Mouse (Mus musculus) kidney, embryonic 15.5 days (tissue): ENCODE data around the gene Fkbp6. TPM values are rescaled to one million over a fixed set of nuclear protein-coding genes. Genes with fewer than 3 reads are reported as not detected.

ENCODE experiments used
- ATAC-seq: fragments of 200-750 bp; cut with Nextera tagmentation; replicated peaks from 2 replicates; pipeline ENCODE4 v1.8.0; 2017; ENCODE audit warnings: moderate TSS enrichment; ENCODE audit not compliant: low FRiP score
- H3K27ac ChIP-seq: fragments of 300-500 bp; sonication (generic); 2 replicates; pipeline ENCODE4 v1.5.1; 2015; ENCODE audit warnings: mild to moderate bottlenecking, inconsistent platforms
- H3K27me3 ChIP-seq: fragments of 300-500 bp; sonication (generic); 2 replicates; pipeline ENCODE4 v1.6.1; 2015; ENCODE audit warnings: inconsistent platforms
- H3K36me3 ChIP-seq: fragments of 300-500 bp; sonication (generic); 2 replicates; pipeline ENCODE4 v1.6.1; 2015; ENCODE audit warnings: inconsistent platforms
- H3K4me1 ChIP-seq: fragments of 300-500 bp; sonication (generic); 2 replicates; pipeline ENCODE4 v1.6.1; 2015; ENCODE audit warnings: inconsistent platforms
- H3K4me2 ChIP-seq: fragments of 300-500 bp; sonication (generic); 2 replicates; pipeline ENCODE4 v1.6.1; 2015; ENCODE audit warnings: moderate library complexity, mild to moderate bottlenecking, inconsistent platforms
- H3K4me3 ChIP-seq: fragments of 300-500 bp; sonication (generic); replicated peaks from 2 replicates; pipeline ENCODE4 v1.5.1; 2015; ENCODE audit warnings: mild to moderate bottlenecking, inconsistent platforms
- H3K9ac ChIP-seq: fragments of 300-500 bp; sonication (generic); 2 replicates; pipeline ENCODE4 v1.6.1; 2015; ENCODE audit warnings: mild to moderate bottlenecking, inconsistent platforms
- H3K9me3 ChIP-seq: fragments of 300-500 bp; sonication (generic); replicated peaks from 2 replicates; pipeline ENCODE4 v1.6.1; 2016; ENCODE audit warnings: inconsistent platforms
- WGBS: fragments of 180-500 bp; shearing (Covaris S2); methylation state at CpG from one replicate; pipeline ENCODE4 v1.1.7; 2015; ENCODE audit warnings: mixed read lengths; 5-methylcytosine and 5-hydroxymethylcytosine counted together
- microRNA-seq: library from miRNA; unstranded; fragments of <30 nt; microRNA quantifications from one replicate; pipeline ENCODE4, GENCODE M21; 2016
- polyA plus RNA-seq: library from polyadenylated mRNA; unstranded; fragments of >200 nt; fragmentation: Nextera tagmentation; extraction: Ambion mirVana; gene quantifications from 2 replicates; pipeline ENCODE4 v1.2.1, GENCODE M21; 2015

The Fkbp6 gene
- polyA plus RNA-seq, 1 experiment from 2014 or later = not detected

DNA sequence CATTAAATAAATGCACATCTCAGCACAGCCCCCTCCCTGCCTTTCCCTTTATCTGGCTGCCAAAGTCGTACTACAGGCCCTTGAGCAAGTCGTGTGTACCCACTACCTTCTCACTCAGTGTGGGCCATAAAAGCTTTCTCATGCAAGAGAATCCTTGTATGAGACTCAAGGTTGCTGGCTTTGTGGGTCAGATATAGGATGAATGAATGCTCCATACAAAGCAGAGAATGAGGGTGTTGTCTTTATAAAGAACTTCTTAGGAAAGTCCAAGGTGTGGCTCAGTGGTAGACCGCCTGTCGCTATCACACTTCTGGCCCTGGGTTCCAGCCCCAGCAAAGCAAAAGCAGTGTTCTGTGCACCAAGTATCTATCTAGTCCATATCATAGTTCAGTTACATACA lies 103.3 kb downstream of the Fkbp6 start:
- 69% methylated on average over 4 of the region's 4 CpGs for WGBS
- Histone ChIP-seq H3K9ac (no peak overlapping the region), H3K36me3 (peaks cover 59% of the 10 kb centered on the region), H3K9me3 (no peaks in the 10 kb centered on the region), H3K27ac (no peak overlapping the region), H3K4me3 (no peak overlapping the region), H3K27me3 (peaks cover 25% of the 10 kb centered on the region), H3K4me2 (no peak overlapping the region), H3K4me1 (peaks cover 17% of the 10 kb centered on the region)
- no peak for ATAC-seq

DNA sequence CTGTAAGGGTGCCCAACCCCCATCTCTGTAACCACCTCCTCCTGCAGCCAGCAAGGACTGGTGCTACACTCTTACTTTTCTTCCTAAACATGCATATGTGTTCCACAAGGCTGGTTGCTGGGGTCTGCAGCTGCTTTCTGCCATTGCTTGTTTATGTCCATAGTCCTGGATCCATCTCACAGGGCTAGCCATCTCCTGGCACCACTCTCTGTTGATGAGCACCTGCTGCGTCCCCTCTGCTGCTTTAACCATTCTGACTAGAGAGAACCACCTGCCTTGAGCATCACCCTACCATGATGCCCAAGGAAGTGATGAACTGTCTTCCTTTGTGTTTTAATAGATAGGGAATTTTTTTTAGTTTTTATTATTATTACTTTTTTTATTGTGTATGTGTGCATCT lies 106.7 kb downstream of the Fkbp6 start:
- Histone ChIP-seq H3K27me3 (no peaks in the 10 kb centered on the region), H3K4me3 (no peak overlapping the region), H3K9me3 (no peaks in the 10 kb centered on the region), H3K27ac (no peak overlapping the region), H3K4me1 (no peaks in the 10 kb centered on the region), H3K4me2 (no peak overlapping the region), H3K9ac (no peak overlapping the region), H3K36me3 (peaks cover 92% of the 10 kb centered on the region)
- WGBS = 92% methylated on average over 1 of the region's 1 CpGs
- ATAC-seq = no peak

DNA sequence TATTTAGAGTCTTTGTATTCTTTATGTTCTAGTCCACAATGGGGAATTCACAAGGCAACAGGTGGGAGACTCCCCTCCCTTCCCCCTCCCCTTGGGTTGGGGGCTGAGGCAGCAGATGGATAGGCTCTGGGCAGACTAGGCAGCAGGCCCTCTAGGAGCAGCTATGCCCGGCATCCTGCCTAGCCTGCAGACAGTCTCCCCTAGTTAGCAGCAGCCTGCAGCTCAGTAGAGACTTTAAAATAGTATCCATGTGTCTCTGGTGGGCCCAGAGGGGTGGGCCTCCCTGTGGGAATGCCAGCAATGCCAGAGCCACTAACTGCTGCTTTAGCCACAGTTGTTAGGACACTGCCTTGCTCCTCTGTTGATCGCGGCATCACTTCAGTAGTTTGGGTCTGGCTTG lies 107.2 kb downstream of the Fkbp6 start:
- no peak for ATAC-seq
- Histone ChIP-seq H3K9me3 (no peaks in the 10 kb centered on the region), H3K9ac (no peak overlapping the region), H3K4me2 (no peak overlapping the region), H3K27ac (no peak overlapping the region), H3K4me3 (no peak overlapping the region), H3K27me3 (no peaks in the 10 kb centered on the region), H3K36me3 (peaks cover 98% of the 10 kb centered on the region), H3K4me1 (no peaks in the 10 kb centered on the region)
- WGBS = 92% methylated on average over 3 of the region's 3 CpGs

DNA sequence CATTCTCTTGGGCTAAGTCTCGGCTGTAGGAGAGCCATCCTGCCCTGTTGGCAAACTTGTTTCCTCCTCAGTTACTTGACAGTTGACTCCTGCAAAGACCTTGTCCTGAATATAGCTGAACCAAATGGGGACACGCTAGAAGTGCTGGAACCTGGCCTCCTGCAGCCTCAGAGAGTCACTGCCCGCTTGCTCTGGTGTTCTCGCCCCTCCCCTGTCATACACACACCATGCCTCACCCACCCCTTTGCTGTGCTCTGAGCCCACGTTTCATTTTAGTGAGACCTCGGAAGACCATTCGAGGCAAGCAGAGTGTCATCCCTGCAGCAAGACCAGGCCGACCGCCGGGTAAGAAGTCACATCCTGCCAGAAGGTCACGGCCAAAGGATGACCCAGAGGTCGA lies 107.7 kb downstream of the Fkbp6 start:
- WGBS = 84% methylated on average over 12 of the region's 12 CpGs
- H3K9ac ChIP-seq = no peak overlapping the region
- no peaks in the 10 kb centered on the region for H3K27me3 ChIP-seq
- no peaks in the 10 kb centered on the region for H3K4me1 ChIP-seq
- H3K9me3 ChIP-seq = no peaks in the 10 kb centered on the region
- H3K4me3 ChIP-seq = no peak overlapping the region
- no peak for ATAC-seq
- H3K4me2 ChIP-seq = no peak overlapping the region
- H3K27ac ChIP-seq = no peak overlapping the region
- peaks cover 100% of the 10 kb centered on the region for H3K36me3 ChIP-seq

Small RNAs within 50 kb of the gene (microRNA-seq; reads per million reads assigned to microRNA genes)
- not detected for gene Mir7033

Other genes starting within 250 kb of the Fkbp6 start
- 25.5 and 26.8 TPM in 2 replicates for gene Tbl2, start 200.4 kb downstream of the Fkbp6 start, polyA plus RNA-seq
- gene Bcl7b, start 181.8 kb downstream of the Fkbp6 start, polyA plus RNA-seq = 52.9 and 53.2 TPM in 2 replicates
- 40.4 and 42.3 TPM in 2 replicates for gene Baz1b, start 162.8 kb downstream of the Fkbp6 start, polyA plus RNA-seq
- 1.7 and 2.0 TPM in 2 replicates for gene Fzd9, start 98.8 kb downstream of the Fkbp6 start, polyA plus RNA-seq
- gene Trim50, start 3.3 kb upstream of the Fkbp6 start, polyA plus RNA-seq = not detected in 2 replicates
- 35.0 and 39.5 TPM in 2 replicates for gene Nsun5, start 19.9 kb upstream of the Fkbp6 start, polyA plus RNA-seq
- gene Pom121, start 44.5 kb upstream of the Fkbp6 start, polyA plus RNA-seq = 14.0 and 14.7 TPM in 2 replicates
- 43.2 and 45.2 TPM in 2 replicates for gene Hip1, start 195.1 kb upstream of the Fkbp6 start, polyA plus RNA-seq
- gene Ccl26, start 213.5 kb upstream of the Fkbp6 start, polyA plus RNA-seq = not detected in 2 replicates
- 1.9 and 2.4 TPM in 2 replicates for gene Ccl24, start 223.0 kb upstream of the Fkbp6 start, polyA plus RNA-seq